Mouse (Mus musculus): ENCODE measurements at regions not wholly inside any gene's neighbourhood (a gene's known extent, or its start where the extent isn't known, plus 50 kb on each side); places are given as distances from the start of the nearest gene placed in this dataset.

DNA sequence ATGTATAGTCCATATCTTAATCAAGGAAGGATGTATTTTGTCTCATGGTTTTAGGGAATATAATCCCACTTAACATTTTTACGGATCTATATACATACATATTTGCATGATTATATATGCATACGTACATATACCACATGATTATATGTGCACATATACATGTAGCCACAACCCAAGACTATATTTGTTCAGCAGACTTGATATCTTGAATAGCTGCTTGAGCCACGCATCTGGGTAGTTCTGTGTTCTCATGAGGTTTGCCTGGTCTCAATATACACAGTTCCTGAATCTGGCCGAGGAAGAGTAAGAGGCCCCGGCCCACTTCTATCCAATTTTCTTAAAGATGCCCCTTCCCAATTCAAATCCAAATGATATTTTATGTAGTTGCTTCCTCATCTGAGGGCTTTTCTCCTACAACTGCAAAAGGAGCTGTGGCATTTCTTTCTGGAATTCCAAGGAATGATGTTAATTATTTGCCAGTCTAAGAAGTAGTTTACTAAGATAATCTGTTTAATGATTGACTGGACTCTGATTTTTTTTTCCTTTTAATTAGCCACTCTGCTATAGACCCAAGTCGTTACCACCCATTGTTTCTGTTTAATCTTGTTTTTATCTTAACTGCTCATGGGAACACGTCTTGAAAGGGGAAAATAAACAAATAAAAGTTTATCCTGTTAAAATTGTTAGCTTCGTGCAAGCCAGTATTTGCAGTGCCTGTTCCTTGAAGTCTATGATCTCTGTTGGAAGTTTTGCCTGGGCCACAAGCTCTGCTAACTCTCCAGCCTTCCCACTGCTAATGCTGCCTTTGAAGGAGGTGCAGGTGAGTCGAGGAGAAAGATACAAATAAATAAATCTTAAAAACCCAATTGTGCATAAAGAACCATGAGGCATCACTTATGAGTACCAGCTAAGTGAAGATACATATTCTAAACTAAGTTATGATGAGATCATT is 112.9 kb upstream of the Kitl start:
- DNase-seq (ENCODE audit: low spot score), result no peak

DNA sequence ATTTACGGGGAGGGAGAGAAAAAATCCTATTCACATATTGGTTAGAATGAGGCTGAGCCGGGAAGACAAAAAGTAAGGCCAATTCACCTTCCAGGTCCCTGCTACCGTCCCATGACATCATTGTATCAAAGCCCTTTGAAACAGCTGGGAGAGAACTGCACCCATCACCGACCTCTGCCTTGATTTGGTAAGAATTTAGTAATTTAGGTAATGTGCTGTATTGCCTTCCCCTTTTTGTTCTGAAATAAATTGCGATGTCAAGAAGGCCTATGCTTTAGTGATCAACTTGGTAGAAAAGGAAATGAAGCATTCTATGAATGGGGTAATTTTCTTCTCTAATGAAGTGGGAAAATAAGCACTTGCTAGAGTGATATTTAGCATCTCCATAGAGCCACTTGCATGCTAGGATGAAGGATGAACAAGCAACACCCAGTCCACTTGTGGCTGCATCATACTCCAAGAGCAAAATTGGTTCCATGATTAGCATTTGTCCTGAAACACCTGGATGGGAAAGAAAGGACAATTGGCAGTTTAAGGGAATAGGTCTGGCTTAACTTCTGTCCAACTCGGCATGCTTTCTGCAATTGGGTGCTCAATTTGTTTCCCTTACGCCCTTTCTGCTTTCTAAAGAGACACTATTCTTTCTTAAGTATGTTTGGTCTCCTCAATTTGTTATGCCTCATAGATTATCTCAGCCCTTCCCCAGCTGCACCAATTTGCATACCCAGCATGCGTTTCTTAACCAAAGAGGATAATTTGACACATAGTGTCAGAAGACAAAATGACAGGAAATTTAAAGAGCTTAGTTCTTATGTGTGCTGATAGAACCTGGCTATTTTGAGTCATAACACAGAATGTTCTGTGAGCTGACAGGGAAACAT is 114.2 kb upstream of the Kitl start:
- DNase-seq (ENCODE audit: low spot score), result no peak

GRCm38 (mm10) chr10:99893999-99894398 is 121.4 kb upstream of the Kitl start:
- no peak for DNase-seq (ENCODE audit: low spot score)

- no peak for DNase-seq (ENCODE audit: low spot score)
Measured at GRCm38 (mm10) chr10:99891899-99892298, 123.5 kb upstream of the Kitl start.

DNA sequence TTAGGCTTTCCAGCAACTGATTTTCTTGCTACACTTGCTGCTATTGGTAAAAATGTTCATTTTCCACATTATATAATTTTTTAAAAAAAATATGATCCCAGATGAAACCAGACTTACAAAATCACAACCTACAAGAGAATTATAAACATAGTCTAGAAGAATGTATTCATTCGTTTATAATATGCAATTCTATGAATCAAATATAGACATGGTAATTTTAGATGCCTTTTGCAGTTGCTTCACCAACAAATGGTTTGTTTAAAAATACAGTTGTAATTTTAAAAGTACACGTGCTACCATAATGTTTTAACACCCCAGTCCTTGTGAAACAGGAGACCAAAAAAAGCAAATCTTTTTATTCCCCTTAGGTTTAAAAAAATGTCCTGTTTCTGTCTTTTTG is 122.4 kb upstream of the Csl start:
- no peak for DNase-seq (ENCODE audit: low spot score)

DNA sequence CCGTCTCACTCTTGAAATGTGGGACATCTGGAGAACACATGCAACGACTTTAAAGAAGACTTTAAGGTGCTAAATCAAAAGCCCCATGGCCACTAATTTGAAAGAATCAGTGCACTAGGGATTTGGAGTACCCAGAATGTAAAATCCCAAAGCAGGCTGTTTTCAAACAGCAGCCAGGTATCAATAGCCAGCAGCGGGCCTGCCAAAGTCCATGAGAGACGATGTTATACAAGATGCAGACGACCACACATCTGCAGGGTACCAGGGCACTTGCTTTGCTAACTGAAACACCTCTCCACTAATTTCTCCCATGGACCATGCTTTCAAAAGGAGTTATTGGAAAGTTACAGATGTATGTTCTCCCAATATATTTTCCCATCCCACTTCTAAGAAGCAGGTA is 119.9 kb upstream of the Csl start:
- DNase-seq (ENCODE audit: low spot score), result no peak

- DNase-seq (ENCODE audit: low spot score), result no peak
Measured at GRCm38 (mm10) chr10:99864711-99865110, 105.3 kb upstream of the Csl start.

DNA sequence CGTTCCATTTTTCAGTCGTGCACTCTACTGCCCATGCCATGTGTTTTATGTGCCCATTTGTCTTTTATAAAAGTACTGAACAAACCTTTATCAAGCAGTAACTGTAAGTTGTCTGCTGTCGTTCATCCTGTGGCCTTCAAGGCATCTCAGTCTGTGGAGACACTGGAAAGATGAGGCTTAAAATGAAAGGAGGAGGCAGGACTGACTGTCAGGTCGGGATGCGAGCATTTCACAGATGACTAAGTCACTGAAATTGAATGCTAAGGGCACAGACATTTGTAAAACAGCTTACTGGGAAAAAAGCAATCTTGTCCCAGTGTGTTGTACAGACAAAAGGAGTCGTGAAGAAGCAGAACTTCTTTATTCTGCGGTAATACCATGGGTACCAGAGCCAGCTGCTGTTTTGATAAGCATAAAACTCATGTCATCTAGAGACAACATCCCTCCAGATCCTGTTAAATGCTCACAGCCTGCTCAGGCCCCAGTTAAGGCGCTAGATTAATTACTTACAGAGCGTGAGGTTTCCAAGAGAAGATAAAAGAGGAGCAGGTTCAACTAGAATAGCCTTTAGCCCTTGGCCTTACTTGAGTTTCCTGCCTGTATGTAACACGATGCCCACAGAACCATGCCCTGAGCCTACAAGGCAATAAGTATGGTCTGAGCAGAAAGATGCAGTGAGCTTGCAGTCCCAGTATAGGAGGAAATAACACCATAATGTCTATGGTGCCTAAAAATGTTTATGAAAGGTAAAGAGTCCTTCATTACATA is 101.0 kb upstream of the Csl start:
- DNase-seq (ENCODE audit: low spot score), result no peak

DNA sequence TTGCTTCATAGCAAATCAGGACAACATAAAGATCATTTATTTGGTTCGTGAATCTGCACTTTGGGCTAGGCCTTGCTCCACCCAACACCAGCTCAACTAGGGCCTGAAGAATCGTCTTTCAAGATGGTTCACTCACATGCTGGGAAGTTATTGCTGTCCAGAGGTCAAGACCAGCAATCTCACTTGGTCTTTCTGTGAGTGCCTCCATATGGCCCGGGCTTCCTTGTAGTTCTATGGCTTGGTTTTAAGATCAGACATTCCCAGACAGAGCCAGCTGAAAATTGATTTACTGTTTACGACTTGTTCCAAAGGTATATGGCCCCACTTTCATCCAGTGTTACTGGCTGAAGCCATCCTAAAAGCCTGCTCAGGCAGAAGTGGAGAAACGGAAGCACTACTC is 84.7 kb upstream of the Csl start:
- no peak for DNase-seq (ENCODE audit: low spot score)

- no peak for DNase-seq (ENCODE audit: low spot score)
Measured at GRCm38 (mm10) chr10:99841167-99841843, 81.8 kb upstream of the Csl start.

DNA sequence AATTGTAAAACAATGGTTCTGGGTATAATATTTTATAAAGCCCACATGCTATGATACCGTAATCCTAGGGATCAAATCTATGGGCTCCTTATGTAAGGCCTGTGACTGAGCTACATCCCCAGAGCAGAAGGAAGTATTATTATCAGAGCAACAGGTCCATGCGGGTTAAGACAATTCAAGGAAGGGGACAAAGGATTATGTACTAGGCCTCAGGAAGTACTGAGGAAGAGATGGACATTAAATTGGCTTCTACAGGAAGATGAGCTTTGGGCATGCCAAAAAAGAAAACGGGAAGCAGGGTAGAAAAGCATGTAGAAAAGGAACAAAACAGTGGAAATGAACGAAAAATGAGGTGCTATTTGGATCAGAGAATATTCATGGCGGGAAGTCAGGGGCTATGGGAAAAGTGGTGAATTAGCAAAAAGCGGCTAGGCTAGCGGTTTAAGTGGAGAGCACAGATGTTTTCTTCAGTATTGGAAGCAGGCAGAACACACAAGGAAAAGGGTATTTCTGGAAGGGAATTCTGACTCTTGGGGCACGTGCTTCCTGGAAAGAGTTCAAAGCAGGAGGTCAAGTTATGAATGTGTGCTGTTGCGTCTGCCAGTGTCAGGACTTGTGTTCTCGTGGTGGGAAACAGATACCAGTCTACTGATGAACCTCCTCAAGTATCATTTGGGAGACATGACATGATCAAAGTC is 80.9 kb upstream of the Csl start:
- DNase-seq (ENCODE audit: low spot score), result no peak

- DNase-seq (ENCODE audit: low spot score), result no peak
Measured at GRCm38 (mm10) chr10:99836835-99837412, 77.5 kb upstream of the Csl start.

DNA sequence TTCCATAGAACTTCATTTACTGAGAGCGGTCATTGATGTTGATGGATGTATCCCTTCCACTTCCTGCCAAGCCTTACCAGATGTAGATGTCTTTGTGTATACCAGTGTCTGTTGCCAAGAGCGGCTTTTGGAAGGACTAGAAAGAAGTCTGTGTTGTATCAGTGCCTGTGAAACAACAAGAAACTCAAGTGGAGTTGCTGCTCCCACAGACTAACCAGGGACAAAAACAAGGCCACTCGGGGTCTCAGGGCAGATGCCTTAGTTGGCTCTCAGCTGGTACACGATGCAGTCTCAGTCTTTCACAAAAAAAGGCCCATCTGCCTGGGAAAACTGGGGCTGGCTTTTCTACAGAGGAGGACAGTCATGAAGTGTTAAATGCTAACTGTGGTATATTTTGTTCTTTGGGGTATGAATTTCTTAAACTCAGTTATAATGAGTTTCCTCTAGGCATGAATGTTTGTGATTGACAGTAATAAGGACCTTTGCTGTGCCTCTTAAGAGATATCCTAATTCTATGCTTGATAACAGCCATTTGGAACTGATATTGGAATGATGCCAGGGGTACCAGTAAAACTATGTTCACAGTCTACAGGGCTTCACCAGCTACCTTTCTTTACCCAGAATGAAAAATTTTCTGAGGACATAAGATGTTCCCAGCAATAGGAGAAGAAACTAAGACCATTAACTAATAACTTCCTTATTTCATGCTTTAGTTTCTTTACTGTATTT is 75.6 kb upstream of the Csl start:
- DNase-seq (ENCODE audit: low spot score), result no peak

DNA sequence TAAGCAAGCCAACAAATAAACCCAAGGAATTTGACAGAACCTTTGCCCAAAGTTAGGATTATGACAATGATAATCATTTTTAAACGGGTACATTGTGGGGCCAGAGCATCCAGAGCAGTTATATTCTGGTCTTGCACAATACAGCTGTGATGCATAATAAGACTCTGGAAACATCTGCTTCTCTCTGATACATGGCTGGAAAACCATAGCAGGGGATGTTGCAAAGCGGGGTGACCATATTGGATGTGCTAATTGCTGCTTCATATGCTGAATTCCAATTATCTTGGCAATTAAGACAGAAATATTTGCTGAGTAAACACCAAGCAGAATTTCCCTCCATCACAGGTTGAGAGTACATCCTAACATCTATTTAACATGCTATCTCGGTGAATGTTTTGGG is 70.5 kb upstream of the Csl start:
- DNase-seq (ENCODE audit: low spot score), result no peak

DNA sequence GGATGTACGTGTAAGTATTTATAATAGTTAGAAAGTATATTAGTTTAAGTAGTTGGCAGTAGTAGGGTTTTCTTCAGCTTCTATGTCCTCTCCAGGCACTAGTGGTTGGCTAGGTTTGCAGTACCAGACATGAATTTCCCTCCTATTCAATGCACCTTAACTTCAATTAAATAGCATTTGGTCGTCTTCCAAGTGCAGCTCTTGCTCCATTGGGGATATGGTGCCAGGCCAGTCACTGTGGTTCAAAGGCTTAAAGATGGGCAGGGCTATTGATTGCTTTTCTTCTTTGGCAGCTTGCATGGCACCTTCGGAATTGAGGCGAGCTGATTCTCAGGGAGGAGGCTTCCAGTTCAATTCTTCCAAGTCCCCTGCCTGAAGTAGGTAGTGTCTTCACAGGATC is 68.0 kb upstream of the Csl start:
- no peak for DNase-seq (ENCODE audit: low spot score)

DNA sequence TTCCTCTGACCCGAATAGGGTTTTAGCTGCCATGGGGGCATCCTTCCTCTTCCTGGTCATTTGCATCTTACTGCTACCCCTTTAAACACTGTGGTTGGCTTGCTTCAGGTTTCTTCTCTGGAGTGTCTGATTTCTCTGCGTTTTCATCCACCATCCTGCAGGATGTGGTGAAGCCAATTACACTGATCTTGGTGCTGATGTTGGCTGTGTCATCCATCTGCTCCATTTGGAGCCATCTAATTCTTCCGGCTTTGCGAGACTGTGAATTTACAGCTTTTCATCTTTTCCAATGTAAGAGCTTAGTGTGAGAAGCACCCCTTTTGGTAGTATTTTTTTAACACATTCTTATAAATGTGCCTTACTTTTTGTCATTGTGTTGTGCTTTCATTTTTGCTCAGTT is 66.4 kb upstream of the Csl start:
- no peak for DNase-seq (ENCODE audit: low spot score)

DNA sequence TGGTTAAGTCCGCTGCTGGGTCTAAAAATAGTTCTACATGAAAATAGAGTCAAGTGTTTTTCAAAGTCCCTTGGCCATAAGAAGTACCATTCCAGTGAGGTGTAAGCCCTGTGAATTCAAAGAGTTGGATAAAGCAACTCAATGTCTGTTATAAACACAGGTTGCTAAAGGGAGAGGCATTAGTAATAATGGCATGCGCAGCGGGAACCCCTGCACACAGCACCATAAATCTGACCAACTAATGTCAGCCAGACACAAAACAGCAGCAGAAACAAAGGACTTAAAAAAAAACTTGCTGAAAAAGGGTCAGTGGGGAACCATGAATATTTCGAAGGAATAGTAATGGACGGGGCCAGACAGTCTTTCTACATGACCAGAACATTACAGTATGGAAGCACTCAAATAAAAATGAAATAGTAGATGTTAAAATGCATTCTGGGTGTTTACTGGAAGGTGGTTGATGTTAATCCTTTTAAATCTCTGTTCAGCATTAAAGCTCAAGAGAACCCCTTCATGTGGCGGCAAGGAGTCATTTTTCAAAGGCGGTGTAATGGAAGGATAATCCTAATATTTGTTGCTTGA is 52.7 kb upstream of the Csl start:
- DNase-seq (ENCODE audit: low spot score), result no peak

GRCm38 (mm10) chr10:99811430-99811829 is 52.0 kb upstream of the Csl start:
- DNase-seq (ENCODE audit: low spot score), result no peak

Measured in urinary bladder, postnatal 14 days (tissue).